Mouse (Mus musculus) heart, adult 18-20 months (tissue): ENCODE results near the gene Cd300lf. TPM values are rescaled to one million over a fixed set of nuclear protein-coding genes. Genes with fewer than 3 reads are reported as not detected.
A peak's percentile ranks its signal among the peaks of the same experiment; 100 is the strongest.

Experiments
- DNase-seq, 2 experiments: peaks; one replicate each; pipeline ENCODE4 v3.0.0; 2021 to 2022; ENCODE audit warnings: mixed read lengths in 1 of 2
- total RNA-seq, 2 experiments: library from RNA; stranded (reverse); gene quantifications; 2 replicates each; pipeline ENCODE4 v1.2.3; 2021

The Cd300lf gene
- total RNA-seq, 2 experiments from 2014 or later: 0.36 TPM; not detected in 1

GRCm38 (mm10) chr11:115160883-115161577 lies 27.2 kb upstream of the Cd300lf start:
- peak; percentile 78 to 93 for DNase-seq

- DNase-seq: peak; percentile 74 to 90
Measured at GRCm38 (mm10) chr11:115160016-115160797, 26.4 kb upstream of the Cd300lf start.

- peak in 1 of 2 experiments; percentile 12 for DNase-seq
Measured at GRCm38 (mm10) chr11:115157933-115158719, 24.3 kb upstream of the Cd300lf start.

GRCm38 (mm10) chr11:115155053-115155634 lies 21.4 kb upstream of the Cd300lf start:
- DNase-seq: peak in 1 of 2 experiments; percentile 5

GRCm38 (mm10) chr11:115153699-115154292 lies 20.0 kb upstream of the Cd300lf start:
- peak; percentile 83 for DNase-seq

GRCm38 (mm10) chr11:115153088-115153487 lies 19.3 kb upstream of the Cd300lf start:
- DNase-seq: no peak

- peak; percentile 40 to 69 for DNase-seq
Measured at GRCm38 (mm10) chr11:115151755-115152429, 18.1 kb upstream of the Cd300lf start.

GRCm38 (mm10) chr11:115150741-115151254 lies 17.0 kb upstream of the Cd300lf start:
- DNase-seq: no peak

- DNase-seq: no peak
Measured at GRCm38 (mm10) chr11:115147813-115148212, 14.0 kb upstream of the Cd300lf start.

- DNase-seq: no peak
Measured at GRCm38 (mm10) chr11:115141970-115142369, 8.2 kb upstream of the Cd300lf start.

- DNase-seq: no peak
Measured at GRCm38 (mm10) chr11:115138597-115139262, 4.9 kb upstream of the Cd300lf start.

GRCm38 (mm10) chr11:115131768-115132381 lies 1.9 kb downstream of the Cd300lf start:
- DNase-seq: no peak

GRCm38 (mm10) chr11:115129508-115130126 lies 4.2 kb downstream of the Cd300lf start:
- no peak for DNase-seq

GRCm38 (mm10) chr11:115128483-115128882 lies 5.3 kb downstream of the Cd300lf start:
- DNase-seq: no peak

- no peak for DNase-seq
Measured at GRCm38 (mm10) chr11:115119409-115119808, 14.4 kb downstream of the Cd300lf start.

- DNase-seq: no peak
Measured at GRCm38 (mm10) chr11:115112196-115112595, 21.6 kb downstream of the Cd300lf start.

GRCm38 (mm10) chr11:115110271-115110670 lies 23.5 kb downstream of the Cd300lf start:
- DNase-seq: no peak

GRCm38 (mm10) chr11:115108176-115108575 lies 25.6 kb downstream of the Cd300lf start:
- DNase-seq: no peak

GRCm38 (mm10) chr11:115107403-115107916 lies 26.3 kb downstream of the Cd300lf start:
- DNase-seq: no peak
